Mouse (Mus musculus) gastrocnemius, postnatal 14 days (tissue): ENCODE data around the gene Etnk2. TPM values are rescaled to one million over a fixed set of nuclear protein-coding genes. Genes with fewer than 3 reads are reported as not detected.
A peak's percentile ranks its signal among the peaks of the same experiment; 100 is the strongest.

Experiments used
- DNase-seq: peaks from one replicate; pipeline ENCODE4 v3.0.0; 2021; ENCODE audit warnings: mixed read lengths
- intact Hi-C: fragments of 180-260 bp; cut with DNase I; formaldehyde crosslinking; loops from one replicate; pipeline ENCODE4 v1.15.1; 2025; ENCODE audit warnings: low total_unique reads
- total RNA-seq, 2 experiments: library from RNA; stranded (reverse); gene quantifications; 2 replicates each; pipeline ENCODE4 v1.2.3; 2021

Gene Etnk2
- total RNA-seq, 2 experiments from 2014 or later = 0.13 to 0.23 TPM

DNA sequence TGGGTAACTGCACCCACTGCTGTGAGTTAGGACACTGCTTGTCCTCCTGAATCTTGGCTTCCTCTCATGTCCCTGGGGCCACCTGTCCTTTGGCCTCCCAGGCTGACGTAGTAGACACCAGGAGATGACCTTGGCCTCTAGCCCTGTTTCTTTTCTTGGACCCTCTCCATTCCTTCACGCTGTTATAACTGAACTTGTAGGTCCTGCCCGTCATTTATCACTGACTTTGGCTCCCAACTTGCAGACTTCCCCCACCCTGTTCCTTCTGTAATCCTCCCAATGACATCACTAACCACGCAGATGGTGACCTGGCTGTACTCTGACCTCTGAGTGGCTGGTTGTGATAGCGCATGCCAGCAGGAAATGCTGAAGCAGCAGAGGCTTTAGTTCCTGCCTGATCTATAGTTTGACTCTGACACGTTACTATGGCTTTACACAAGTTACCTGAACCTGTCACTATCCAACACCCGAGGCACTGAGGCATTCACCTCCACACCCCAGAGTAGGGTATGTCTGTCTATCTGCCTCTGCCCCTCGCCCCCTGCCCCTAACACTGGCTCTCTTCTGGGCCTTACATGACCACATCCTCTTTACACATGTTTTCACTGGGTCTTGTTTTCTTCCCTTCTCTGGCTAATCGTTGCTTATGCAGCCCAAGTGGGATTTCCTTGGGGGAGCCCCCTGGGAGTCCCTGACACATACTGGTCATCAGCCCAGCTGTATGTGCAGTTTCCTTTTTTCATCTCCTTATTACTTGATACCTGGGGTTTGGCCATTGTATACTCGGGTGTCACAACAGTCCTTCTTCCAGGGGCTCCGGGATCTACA is 15.5 kb upstream of the Etnk2 start:
- intact Hi-C loops = no loop called here
- DNase-seq = no peak

DNA sequence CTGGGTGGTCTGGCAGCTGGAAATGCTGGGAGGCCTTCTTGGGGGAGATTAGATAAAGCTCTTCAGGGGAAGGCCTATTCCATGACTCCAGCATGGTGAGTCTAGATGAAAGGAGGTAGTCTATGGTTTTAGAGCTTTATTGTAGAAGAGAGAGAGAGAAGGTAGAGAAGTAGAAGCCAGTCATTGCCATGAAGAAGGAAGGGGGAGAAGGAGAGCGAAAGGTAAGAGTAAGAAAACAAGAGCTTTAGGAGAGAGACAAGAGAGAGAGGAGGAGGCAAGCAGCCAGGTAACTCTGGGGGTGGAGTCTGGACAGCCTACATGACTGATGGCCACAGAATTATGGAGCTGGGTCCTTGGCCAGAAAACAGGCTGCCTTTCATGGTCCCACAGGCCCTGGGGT is 13.2 kb upstream of the Etnk2 start, which contains the start of gene Ren1:
TSS of gene Ren1 (plus strand) at position 301 of the 400 bp plus-strand sequence.
- DNase-seq = no peak
- intact Hi-C loops = loop anchor here (5.0 kb wide), 1 partner anchor 38 kb away; no protein-coding TSS in a partner anchor

DNA sequence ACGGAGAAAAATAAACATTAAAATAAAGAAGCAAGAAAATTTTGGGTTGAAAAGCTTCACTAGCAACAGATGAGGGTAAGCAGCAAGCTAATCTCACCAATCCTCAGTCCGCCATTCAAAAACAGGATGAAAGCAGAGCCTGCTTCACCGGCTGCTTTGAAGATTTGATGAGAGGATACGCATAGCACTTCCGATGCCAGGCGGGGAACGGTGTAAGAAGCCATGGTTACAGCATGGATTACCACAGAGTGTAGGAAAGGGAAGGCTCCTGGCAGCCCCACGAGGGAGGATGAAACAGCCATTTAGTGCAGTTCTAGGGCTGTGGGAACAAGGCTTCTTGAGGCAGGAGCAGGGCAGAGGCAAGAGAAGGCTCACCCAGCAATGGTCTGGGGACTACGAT is 11.6 kb upstream of the Etnk2 start:
- DNase-seq = no peak
- intact Hi-C loops = loop anchor here (5.0 kb wide), 1 partner anchor 39 kb away; no protein-coding TSS in a partner anchor

DNA sequence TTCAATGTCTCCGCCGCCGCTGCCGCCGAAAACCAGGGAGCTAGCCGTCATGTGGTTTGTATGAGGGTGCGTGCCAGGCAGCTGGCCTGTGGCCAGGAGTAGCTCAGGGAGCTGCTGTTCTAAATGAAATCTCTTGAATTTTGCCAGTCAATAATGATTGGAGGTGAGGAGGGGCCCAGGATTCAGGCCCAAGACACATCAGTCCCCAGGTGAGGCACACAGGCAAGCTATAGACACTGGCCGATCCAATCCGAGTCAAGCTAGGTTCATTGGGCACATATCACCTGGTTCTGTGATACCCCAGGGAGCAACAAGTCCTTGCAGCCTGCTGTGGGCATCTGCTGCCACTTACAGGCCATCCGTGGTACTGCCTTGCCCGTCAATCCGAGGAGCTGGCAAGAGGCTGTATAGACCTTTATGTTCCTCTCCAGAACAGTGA is 10.0 kb upstream of the Etnk2 start:
- peak; percentile 48 for DNase-seq
- intact Hi-C loops = loop anchor here (5.0 kb wide), 1 partner anchor 41 kb away; no protein-coding TSS in a partner anchor

DNA sequence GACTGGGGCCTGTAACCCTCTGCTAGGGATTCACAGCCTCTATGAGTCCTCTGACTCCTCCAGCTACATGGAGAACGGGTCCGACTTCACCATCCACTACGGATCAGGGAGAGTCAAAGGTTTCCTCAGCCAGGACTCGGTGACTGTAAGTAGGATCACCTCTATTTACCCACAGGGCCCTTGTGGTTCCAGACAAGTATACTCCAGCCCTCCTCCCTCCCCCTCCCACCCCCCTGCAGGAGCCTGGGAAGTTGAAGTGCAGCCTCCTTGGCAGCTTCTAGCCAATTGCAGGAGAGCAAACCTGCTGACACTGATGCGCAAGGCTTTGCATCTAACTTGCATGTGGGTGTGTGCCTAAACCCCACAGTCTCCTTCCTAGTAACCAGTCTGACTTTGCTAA is 7.9 kb upstream of the Etnk2 start:
- DNase-seq = no peak
- intact Hi-C loops = no loop called here

DNA sequence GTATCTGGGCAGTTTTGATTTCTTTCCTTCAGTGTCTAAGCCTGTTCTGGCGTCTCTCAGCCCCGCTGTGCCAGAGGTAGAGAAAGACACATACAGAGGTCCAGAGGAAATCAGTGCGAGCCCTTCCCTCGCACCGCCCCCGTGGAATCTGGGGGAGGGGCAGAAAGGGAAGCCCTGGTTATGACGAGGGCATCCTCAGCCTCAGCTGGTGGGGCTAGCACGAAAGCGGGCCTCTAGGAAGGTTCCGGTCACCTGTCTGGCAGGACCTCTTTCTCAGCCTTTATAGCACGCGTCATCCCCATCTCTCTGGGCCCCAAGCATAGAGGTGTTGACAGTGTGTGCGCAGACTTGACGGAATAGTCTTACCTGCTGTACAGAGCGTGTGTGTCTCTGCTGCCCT is 7.5 kb upstream of the Etnk2 start:
- intact Hi-C loops = no loop called here
- no peak for DNase-seq

DNA sequence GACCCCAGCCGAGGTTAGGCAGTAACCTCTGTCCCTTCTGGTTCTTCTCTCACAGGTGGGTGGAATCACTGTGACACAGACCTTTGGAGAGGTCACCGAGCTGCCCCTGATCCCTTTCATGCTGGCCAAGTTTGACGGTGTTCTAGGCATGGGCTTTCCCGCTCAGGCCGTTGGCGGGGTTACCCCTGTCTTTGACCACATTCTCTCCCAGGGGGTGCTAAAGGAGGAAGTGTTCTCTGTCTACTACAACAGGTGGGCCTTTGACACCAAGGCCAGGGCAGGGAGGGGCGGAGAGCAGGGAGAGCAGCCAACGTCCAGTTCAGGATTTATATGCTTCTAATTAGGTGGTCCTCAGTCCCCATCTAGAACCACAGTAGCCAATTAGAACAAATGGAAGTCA is 7.0 kb upstream of the Etnk2 start:
- no peak for DNase-seq
- intact Hi-C loops = no loop called here

DNA sequence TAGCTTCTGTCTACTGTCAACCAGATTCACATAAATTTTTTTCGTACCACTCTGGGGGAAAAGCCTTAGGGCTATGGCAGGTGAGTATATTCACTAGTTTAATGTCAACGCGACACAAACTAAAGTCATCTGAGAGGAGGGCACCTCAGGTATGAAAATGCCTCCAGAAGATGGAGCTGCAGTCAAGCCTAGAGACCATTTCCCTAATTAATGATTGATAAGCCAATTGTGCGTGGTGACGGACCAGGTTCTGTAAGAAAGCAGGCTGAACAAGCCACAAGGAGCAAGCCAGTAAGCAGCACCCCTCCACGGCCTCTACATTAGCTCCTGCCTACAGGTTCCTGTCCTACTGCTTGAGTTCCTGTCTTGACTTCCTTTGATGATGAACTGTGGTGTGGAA is 2.4 kb upstream of the Etnk2 start:
- intact Hi-C loops = no loop called here
- no peak for DNase-seq

DNA sequence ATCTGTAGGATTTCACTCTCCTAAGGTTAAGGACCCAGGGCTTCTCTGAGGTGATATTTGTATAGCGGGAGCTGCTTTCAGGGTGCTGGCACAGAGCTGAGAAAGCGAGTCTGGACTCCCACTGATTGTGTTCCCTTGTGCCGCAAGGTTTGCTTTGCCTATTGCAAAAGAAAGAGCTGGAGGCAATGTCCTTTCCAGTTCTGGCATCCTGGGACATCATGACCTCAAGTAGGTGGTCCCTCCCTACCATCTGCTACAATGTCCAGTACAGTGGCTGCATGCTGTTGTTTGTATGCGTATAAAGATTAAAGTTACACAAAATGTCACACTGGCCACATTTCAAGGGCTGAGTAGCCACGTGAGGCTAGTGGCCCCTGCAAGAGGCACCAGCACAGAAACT is 1.3 kb upstream of the Etnk2 start:
- no peak for DNase-seq
- intact Hi-C loops = no loop called here

DNA sequence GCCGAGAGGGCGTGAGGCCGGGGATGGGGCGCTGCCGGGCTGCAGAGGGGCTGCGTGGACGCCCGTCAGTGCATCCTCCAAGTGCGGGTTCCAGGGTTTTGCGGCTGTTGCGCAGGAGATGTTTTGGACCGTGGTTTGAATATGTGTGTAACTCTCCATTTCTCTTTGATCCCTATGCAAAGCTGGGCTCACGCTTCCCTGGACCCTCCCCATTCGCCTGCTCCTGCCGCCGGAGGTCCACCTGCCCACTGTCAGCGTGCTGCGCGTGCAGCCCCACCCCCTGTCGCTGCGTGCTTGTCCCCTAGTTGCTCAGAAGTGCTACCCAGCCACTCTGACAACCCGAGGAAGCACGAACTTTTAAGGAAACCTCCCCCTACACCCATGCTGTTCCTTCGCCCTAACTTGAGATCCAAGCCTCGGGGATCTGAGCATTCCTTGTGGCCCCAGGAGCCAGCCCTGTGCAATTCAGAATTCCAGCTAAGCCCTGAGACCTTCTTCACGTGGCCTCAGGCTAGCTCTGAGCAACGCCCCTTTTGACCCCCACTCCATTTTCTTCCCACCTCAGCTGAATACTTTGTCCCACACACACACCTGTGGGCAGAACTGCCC is 754 bp downstream of the Etnk2 start:
- intact Hi-C loops = no loop called here
- no peak for DNase-seq

DNA sequence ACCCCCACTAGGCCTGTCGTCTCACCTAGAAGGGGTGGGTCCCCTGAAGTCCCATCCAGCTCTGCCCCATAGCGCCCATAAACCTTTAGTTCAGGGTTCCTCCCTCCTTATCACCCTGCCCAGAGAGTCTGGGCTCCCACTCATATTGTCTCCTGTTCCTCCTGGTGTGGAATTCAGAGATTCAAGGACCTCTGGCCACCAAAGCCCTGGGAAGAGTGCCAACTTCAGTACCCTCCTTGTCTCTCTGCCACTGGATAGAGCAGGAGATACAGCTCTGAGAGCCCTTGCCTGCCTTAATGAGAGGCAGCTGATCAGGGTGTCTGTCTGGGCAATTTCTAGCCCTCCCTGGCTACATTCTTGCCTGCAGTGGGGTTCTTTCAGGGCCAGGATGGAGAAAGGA is 1.5 kb downstream of the Etnk2 start:
- no peak for DNase-seq
- intact Hi-C loops = no loop called here

DNA sequence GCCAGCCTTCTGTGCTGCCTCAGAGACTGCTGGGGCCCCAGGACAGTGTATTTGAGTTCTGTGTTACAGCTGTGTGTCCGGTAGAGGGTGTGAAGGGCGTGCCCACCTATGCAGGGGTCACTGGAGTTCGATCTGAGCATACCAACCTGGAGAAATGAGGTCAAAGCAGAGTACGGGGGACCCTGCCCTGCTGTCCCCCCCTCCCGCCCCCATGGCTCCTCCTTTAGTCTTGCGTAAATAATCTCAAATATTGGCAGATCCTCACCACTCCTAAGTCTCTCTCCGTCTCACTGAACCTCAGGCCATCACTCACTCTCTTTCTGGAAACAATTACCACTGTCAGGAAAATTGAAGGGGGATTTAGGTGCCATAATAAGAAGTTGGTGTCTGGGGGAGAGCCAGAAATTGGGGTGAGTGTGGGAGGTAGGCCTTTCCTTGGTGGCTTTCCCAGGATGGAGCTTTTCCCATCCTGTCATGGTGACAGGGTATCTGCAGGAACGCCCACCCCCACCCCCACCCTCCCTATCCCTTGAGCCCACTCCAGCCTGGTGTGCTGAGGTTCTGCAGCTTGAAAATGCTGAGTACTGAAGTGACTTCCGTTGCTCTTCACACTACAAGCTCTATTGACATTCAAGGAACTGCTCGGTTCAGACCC is 3.7 kb downstream of the Etnk2 start:
- intact Hi-C loops = no loop called here
- DNase-seq = no peak

DNA sequence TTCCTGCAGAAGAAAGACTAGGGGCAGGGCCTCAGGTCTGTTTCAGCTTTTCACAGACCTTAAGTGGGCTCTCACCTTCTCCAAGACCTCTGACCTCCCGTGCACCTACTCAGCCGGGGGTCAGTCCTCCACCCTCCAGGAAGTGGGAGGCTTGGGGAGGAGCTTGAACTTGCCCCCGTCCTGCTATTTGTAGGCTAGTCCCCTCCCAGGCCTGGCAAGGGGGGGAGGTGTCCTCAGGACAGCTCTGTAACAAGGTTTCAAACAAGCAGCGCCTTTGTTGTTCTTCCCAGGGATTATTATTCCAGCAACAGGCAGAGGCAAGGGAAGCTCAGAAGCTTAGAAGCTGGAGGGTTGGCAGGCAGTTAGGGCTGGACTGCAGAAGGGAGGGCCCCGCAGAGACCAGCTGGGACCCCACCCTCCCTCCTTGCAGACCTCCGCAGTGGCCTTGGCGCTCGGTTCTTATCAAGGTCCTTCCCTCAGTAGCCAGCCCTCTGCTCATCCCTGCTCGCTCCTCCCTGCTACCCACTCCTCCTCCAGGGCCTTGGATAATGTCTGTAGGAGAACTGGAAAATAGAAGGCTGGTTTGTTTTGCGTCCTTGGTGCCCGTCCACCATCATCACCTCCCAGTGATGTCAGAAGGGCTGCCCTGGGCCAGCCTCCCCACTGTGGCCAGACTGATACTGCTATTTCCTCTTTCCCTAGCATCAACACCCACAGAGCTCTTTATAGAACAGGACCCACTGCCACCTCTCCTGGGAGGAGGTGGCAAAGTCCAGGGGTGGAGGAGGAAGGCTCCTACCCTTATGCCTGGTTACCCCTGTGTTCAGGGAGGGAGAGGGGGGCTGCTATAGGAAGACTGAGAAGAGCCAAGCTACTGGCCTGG is 4.5 kb downstream of the Etnk2 start:
- intact Hi-C loops = no loop called here
- DNase-seq = peak; percentile 56

DNA sequence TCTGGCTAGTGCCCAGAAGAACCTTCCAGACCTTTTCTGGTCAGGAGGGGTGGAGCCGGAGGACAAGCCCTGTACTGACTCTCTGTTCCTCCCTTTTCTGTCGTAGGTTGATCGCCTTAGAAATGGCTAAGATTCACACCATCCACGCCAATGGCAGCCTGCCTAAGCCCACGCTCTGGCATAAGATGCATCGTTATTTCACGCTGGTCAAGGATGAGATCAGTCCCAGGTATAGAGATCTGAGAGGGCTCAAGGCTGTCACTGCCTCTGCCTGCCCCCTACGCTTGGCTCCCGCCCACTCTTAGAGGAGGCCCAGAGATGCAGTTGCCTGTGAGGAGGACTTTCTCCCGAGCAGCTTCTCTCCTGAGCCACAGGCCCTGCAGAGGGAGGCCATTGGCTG is 5.3 kb downstream of the Etnk2 start:
- intact Hi-C loops = no loop called here
- DNase-seq = no peak

DNA sequence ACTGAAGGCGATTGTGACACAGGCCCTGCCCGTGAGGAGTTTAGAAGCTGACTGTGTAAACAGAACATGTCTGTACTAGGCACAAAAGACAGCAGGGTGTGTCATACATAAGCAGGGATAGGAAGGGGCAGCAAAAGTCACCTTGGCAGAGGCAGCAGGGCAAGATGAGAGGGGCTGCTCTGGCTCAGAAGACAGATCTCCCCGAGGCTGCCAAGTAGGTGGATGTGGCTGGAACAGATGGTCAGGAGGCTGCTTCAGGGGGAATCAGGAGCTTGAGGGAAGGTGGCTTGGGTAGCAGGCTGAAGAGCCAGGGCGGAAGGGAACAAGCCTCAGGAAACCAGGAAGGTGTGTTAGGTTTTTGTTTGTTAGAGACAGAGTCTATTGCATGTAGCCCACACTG is 7.0 kb downstream of the Etnk2 start:
- DNase-seq = no peak
- intact Hi-C loops = no loop called here

DNA sequence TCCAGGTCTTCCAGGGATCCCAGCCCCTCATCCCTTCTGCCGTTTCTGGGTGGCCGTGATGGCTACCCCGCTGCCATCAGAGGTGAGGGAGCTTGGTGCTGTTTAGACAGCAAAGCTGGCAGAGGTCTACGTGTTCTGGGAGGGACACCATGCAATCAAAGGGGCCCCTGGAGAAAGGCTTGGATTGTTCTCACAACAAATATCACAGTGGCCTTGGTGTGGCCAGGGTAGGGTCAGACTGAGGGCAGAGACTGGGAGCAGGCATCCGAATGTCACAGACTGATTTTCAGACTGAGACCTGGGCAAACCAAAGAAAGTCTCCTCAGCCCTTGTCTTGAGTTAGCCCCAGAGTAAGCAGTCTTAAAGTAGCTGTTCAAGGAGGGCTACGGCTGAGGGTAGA is 8.1 kb downstream of the Etnk2 start:
- intact Hi-C loops = no loop called here
- DNase-seq = no peak

DNA sequence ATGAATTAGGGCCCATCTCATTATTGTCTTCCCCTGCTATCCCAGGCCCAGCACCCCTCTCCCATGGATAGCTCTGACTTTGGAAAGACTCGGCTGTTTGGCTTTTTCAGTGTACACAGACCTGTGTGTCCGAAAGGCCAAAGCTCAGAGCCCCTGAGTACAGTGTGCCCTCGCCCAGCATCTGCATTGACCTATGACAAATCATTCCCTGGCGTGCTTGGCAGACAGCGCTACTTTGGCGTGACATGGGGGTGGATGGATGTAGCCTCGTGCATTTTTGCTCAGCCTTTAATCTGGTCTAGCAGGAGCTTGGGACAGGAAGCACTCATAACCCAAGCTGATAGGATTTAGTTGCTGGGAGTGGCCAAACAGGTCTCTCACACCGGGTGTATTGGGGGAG is 8.7 kb downstream of the Etnk2 start:
- DNase-seq = no peak
- intact Hi-C loops = no loop called here

DNA sequence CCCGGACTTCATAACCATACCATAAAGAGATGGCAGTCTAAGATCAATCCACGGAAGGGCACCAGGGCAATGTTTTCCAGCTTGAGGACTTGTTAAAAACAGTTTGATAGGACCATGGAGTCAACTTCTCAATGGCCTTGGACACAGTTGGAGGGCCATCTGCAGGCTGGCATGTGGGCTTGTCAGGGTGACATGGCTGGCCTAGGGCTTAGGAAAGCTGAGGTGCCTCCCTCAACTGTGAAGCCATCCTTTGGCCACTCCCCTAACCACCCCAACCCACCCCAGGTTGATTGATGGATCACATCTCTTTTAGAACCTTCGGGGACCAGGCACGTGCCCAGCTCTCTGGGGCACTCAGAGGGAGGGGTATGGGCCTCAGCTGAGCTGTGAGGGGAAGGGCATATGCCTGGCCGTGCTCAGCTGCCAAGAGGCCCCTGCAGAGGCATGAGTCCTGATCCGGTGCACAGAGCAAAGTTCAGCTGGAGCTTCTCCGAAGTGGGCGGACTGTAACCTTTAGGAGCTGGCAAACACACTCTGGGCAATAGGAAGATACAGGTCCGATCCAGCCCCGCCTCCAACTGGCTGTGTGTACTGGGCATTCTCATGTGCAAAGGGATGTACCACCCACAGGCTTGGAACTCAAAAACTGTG is 12.4 kb downstream of the Etnk2 start:
- intact Hi-C loops = no loop called here
- no peak for DNase-seq

DNA sequence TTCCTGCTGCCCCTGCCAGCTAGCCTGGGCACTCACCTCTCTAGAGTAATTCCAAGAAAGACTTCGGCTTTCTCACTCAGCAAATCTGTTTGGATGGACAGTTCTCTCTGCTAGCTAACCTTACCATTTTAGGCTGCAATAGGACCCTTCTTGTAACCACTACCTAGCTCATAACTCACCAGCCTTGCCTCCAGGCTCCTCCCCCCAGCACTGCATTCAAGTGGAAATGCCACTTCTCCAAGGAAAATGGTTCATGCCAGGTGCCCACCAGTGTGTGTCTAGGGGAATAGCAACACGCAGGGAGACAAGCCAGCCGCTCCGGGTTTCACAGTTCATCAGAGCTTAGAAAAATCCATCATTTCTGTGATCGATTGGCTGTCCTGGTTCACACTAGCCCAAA is 14.2 kb downstream of the Etnk2 start:
- intact Hi-C loops = no loop called here
- no peak for DNase-seq
